Mouse (Mus musculus): Measurements from ENCODE around the gene Atg7.

DNA sequence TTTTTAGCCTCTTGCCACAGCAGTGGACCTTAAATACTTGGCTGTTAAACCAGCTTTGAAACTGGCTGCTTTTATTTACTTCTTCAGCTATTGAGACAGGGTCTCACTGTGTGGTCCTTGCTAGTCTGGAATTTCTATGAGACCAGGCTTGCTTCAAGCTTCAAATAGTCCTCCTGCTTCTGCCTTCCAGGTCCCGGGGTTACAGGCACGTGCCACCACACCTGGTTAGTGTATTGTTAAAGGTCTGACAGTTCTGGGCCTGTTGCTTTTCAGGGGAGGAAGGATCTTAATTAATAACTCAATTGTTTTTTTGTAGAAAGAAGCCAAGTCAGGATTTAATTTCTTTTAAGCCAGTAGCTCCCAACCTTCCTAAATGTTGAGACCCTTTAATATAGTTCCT is 124.8 kb downstream of the Atg7 start:
- TF ChIP-seq CTCF (IDR thresholded peaks at IDR 0.05; ENCODE audit: low read depth, low read length) (no peak), POLR2A (IDR thresholded peaks at IDR 0.05; ENCODE audit: extremely low read depth, insufficient read depth, low read length) (no peak)
